Mouse (Mus musculus) kidney, embryonic 14.5 days (tissue): ENCODE results near the gene Lct. TPM values are rescaled to one million over a fixed set of nuclear protein-coding genes. Genes with fewer than 3 reads are reported as not detected.
"Not testable (repeated sequence)": the region's sequence is repeated elsewhere in the genome, so short reads cannot be mapped to it uniquely, and the experiment has no call there.

Experiments used
- ATAC-seq: fragments of 200-750 bp; cut with Nextera tagmentation; 2 replicates; pipeline ENCODE4 v1.8.0; 2017; ENCODE audit warnings: moderate number of reproducible peaks, mild to moderate bottlenecking, moderate TSS enrichment, moderate library complexity; ENCODE audit not compliant: low FRiP score, low TSS enrichment
- H3K27ac ChIP-seq: fragments of 300-500 bp; sonication (generic); 2 replicates; pipeline ENCODE4 v1.5.1; 2014; ENCODE audit warnings: low read depth, mild to moderate bottlenecking, low read length, moderate library complexity, mixed read lengths
- H3K27me3 ChIP-seq: fragments of 300-500 bp; sonication (generic); 2 replicates; pipeline ENCODE4 v1.6.1; 2014; ENCODE audit warnings: mild to moderate bottlenecking, low read length; ENCODE audit not compliant: control insufficient read depth, insufficient read depth
- H3K36me3 ChIP-seq: fragments of 300-500 bp; sonication (generic); 2 replicates; pipeline ENCODE4 v1.6.1; 2014; ENCODE audit warnings: low read length, mixed read lengths; ENCODE audit not compliant: control insufficient read depth, insufficient read depth
- H3K4me1 ChIP-seq: fragments of 300-500 bp; sonication (generic); 2 replicates; pipeline ENCODE4 v1.6.1; 2014; ENCODE audit warnings: low read length, mixed read lengths; ENCODE audit not compliant: control insufficient read depth, insufficient read depth
- H3K4me2 ChIP-seq: fragments of 300-500 bp; sonication (generic); replicated peaks from 2 replicates; pipeline ENCODE4 v1.6.1; 2014; ENCODE audit warnings: low read depth, mild to moderate bottlenecking, low read length
- H3K4me3 ChIP-seq: fragments of 300-500 bp; sonication (generic); 2 replicates; pipeline ENCODE4 v1.5.1; 2014; ENCODE audit warnings: mild to moderate bottlenecking, low read length
- H3K9ac ChIP-seq: fragments of 300-500 bp; sonication (generic); 2 replicates; pipeline ENCODE4 v1.6.1; 2014; ENCODE audit warnings: low read depth, mild to moderate bottlenecking, low read length, moderate library complexity
- H3K9me3 ChIP-seq: fragments of 300-500 bp; sonication (generic); 2 replicates; pipeline ENCODE4 v1.6.1; 2016; ENCODE audit warnings: low read length; ENCODE audit not compliant: control insufficient read depth
- WGBS: fragments of 180-500 bp; shearing (Covaris S2); extraction: QIAGEN DNeasy Blood & Tissue Kit; methylation state at CpG from one replicate; pipeline ENCODE4 v1.1.7; 2014; 5-methylcytosine and 5-hydroxymethylcytosine counted together
- polyA plus RNA-seq: library from polyadenylated mRNA; unstranded; fragments of >200 nt; fragmentation: Nextera tagmentation; extraction: Ambion mirVana; gene quantifications from 2 replicates; pipeline ENCODE4 v1.2.1, GENCODE M21; 2014

Gene Lct
- polyA plus RNA-seq, 1 experiment from 2014 or later = 0.26 TPM

GRCm38 (mm10) chr1:128357452-128357851, 29.3 kb upstream of the Lct start:
- 50% methylated on average over 3 of the region's 3 CpGs for WGBS
- no peak for ATAC-seq
- peak overlapping the region; percentile 65 for H3K4me2 ChIP-seq
- H3K36me3 ChIP-seq = peaks cover 44% of the 10 kb centered on the region
- peaks cover 26% of the 10 kb centered on the region for H3K4me1 ChIP-seq
- no peaks in the 10 kb centered on the region for H3K27me3 ChIP-seq
- no peak overlapping the region for H3K27ac ChIP-seq
- no peaks in the 10 kb centered on the region for H3K9me3 ChIP-seq
- H3K4me3 ChIP-seq = peak overlapping the region; percentile 87
- H3K9ac ChIP-seq = peak overlapping the region; percentile 88; the same call in 1 of the 2 replicates

GRCm38 (mm10) chr1:128353092-128353491, 25.0 kb upstream of the Lct start:
- Histone ChIP-seq H3K36me3 (peaks cover 80% of the 10 kb centered on the region), H3K4me2 (no peak overlapping the region), H3K27me3 (no peaks in the 10 kb centered on the region), H3K9ac (no peak overlapping the region), H3K9me3 (no peaks in the 10 kb centered on the region), H3K27ac (no peak overlapping the region), H3K4me1 (peaks cover 12% of the 10 kb centered on the region; the same call in 1 of the 2 replicates), H3K4me3 (no peak overlapping the region)
- 88% methylated on average over 3 of the region's 3 CpGs for WGBS
- no peak for ATAC-seq

GRCm38 (mm10) chr1:128344232-128344631, 16.1 kb upstream of the Lct start:
- 87% methylated on average over 10 of the region's 10 CpGs for WGBS
- Histone ChIP-seq H3K4me2 (no peak overlapping the region), H3K27me3 (no peaks in the 10 kb centered on the region), H3K4me3 (no peak overlapping the region), H3K4me1 (no peaks in the 10 kb centered on the region), H3K27ac (no peak overlapping the region), H3K9me3 (no peaks in the 10 kb centered on the region), H3K36me3 (peaks cover 92% of the 10 kb centered on the region), H3K9ac (no peak overlapping the region)
- no peak for ATAC-seq

GRCm38 (mm10) chr1:128337708-128338320, 9.7 kb upstream of the Lct start:
- peaks cover 84% of the 10 kb centered on the region for H3K36me3 ChIP-seq
- no peaks in the 10 kb centered on the region for H3K27me3 ChIP-seq
- H3K9ac ChIP-seq = no peak overlapping the region
- H3K4me2 ChIP-seq = no peak overlapping the region
- no peak for ATAC-seq
- no peak overlapping the region for H3K4me3 ChIP-seq
- no peak overlapping the region for H3K27ac ChIP-seq
- H3K4me1 ChIP-seq = no peaks in the 10 kb centered on the region
- H3K9me3 ChIP-seq = no peaks in the 10 kb centered on the region
- WGBS = 90% methylated on average over 13 of the region's 13 CpGs

GRCm38 (mm10) chr1:128330313-128330712, 2.2 kb upstream of the Lct start:
- Histone ChIP-seq H3K27ac (no peak overlapping the region), H3K27me3 (no peaks in the 10 kb centered on the region), H3K4me3 (no peak overlapping the region), H3K9me3 (no peaks in the 10 kb centered on the region), H3K4me1 (no peaks in the 10 kb centered on the region), H3K4me2 (no peak overlapping the region), H3K36me3 (peaks cover 76% of the 10 kb centered on the region), H3K9ac (no peak overlapping the region)
- no peak for ATAC-seq
- 100% methylated on average over 1 of the region's 1 CpGs for WGBS

- WGBS = 96% methylated on average over 1 of the region's 1 CpGs
- Histone ChIP-seq H3K27me3 (no peaks in the 10 kb centered on the region), H3K4me2 (no peak overlapping the region), H3K9ac (no peak overlapping the region), H3K4me1 (no peaks in the 10 kb centered on the region), H3K4me3 (no peak overlapping the region), H3K9me3 (no peaks in the 10 kb centered on the region), H3K36me3 (peaks cover 45% of the 10 kb centered on the region; the same call in 1 of the 2 replicates), H3K27ac (no peak overlapping the region)
- ATAC-seq = no peak
These were observed 953 bp downstream of the Lct start for GRCm38 (mm10) chr1:128327165-128327564.

- 89% methylated on average over 2 of the region's 2 CpGs for WGBS
- no peak for ATAC-seq
- Histone ChIP-seq H3K27ac (no peak overlapping the region), H3K4me1 (no peaks in the 10 kb centered on the region), H3K4me2 (no peak overlapping the region), H3K36me3 (peaks cover 24% of the 10 kb centered on the region; the same call in 1 of the 2 replicates), H3K9me3 (no peaks in the 10 kb centered on the region), H3K27me3 (no peaks in the 10 kb centered on the region), H3K4me3 (no peak overlapping the region), H3K9ac (no peak overlapping the region)
These were observed 3.3 kb downstream of the Lct start for GRCm38 (mm10) chr1:128324776-128325175.

GRCm38 (mm10) chr1:128323026-128323643, 5.0 kb downstream of the Lct start:
- Histone ChIP-seq H3K27me3 (no peaks in the 10 kb centered on the region), H3K4me2 (no peak overlapping the region), H3K36me3 (peaks cover 12% of the 10 kb centered on the region; the same call in 1 of the 2 replicates), H3K9ac (no peak overlapping the region), H3K4me1 (no peaks in the 10 kb centered on the region), H3K9me3 (no peaks in the 10 kb centered on the region), H3K4me3 (no peak overlapping the region), H3K27ac (no peak overlapping the region)
- 0 out of 2 replicates have a peak, but pooled peaks have one; percentile 32 for ATAC-seq
- 90% methylated on average over 8 of the region's 8 CpGs for WGBS

- not testable (repeated sequence) for H3K27ac ChIP-seq, H3K9me3 ChIP-seq, H3K27me3 ChIP-seq, H3K36me3 ChIP-seq, ATAC-seq, H3K9ac ChIP-seq, H3K4me3 ChIP-seq, H3K4me2 ChIP-seq, H3K4me1 ChIP-seq
- WGBS = 71% methylated on average over 6 of the region's 6 CpGs
These were observed 8.9 kb downstream of the Lct start for GRCm38 (mm10) chr1:128319266-128319665.
